Mouse (Mus musculus) Patski (cell line): ENCODE data around the gene Prpf38b. TPM values are rescaled to one million over a fixed set of nuclear protein-coding genes. Genes with fewer than 3 reads are reported as not detected.
"Not testable (repeated sequence)": the region's sequence is repeated elsewhere in the genome, so short reads cannot be mapped to it uniquely, and the experiment has no call there.

Source experiments
- ATAC-seq: fragments of 100-300 bp; one replicate; pipeline ENCODE4 v1.8.0; 2021
- CTCF ChIA-PET: fragments of 350-600 bp; sonication (Branson Sonifier 250); formaldehyde crosslinking; loops from one replicate; lab custom pipeline; 2022; ENCODE audit warnings: inconsistent platforms; lab: Charles Lee
- POLR2A ChIA-PET: fragments of 350-600 bp; sonication (Branson Sonifier 250); formaldehyde crosslinking; loops from one replicate; lab custom pipeline; 2022; ENCODE audit warnings: antibody characterized with exemption, inconsistent platforms; lab: Charles Lee
- DNase-seq: peaks from one replicate; pipeline ENCODE4 v3.0.0-alpha.2; 2011; ENCODE audit warnings: low read depth, low spot score
- H3K27me3 ChIP-seq: fragments of 371-371 bp; one replicate; pipeline ENCODE4 v1.5.1; 2021
- CTCF ChIP-seq: fragments of 100-300 bp; IDR thresholded peaks from one replicate; pipeline ENCODE4 v1.5.1; 2021
- in situ Hi-C: fragments of 300-500 bp; cut with MboI; formaldehyde crosslinking; loops from 3 replicates; pipeline ENCODE4 v1.11.1; 2018; ENCODE audit warnings: low pct_unique_long_range_greater_than_20kb, mixed read lengths
- polyA plus RNA-seq: library from polyadenylated mRNA; unstranded; gene quantifications from one replicate; pipeline ENCODE4 v1.2.3, GENCODE M21; 2021

Gene Prpf38b
- polyA plus RNA-seq, 1 experiment from 2014 or later, result 115 TPM

GRCm38 (mm10) chr3:108867449-108867848 is 44.1 kb downstream of the Prpf38b start:
- DNase-seq (no peak), ATAC-seq (no peak)
- in situ Hi-C loops, result no loop called here
- ChIA-PET POLR2A (no interaction called here), CTCF (interaction anchor here (1.2 to 2.4 kb wide), 3 partner anchors 11 to 16 kb away, joined by 3 to 8 read pairs (median 3); no protein-coding TSS in a partner anchor)
- TF ChIP-seq CTCF, result no peak
- H3K27me3 ChIP-seq, result no peaks in the 10 kb centered on the region

- CTCF ChIA-PET, result interaction anchor here (0.9 to 1.2 kb wide), 4 partner anchors 9 to 162 kb away, joined by 3 read pairs; partner anchors contain the start of gene Fam102b
- ATAC-seq (no peak), DNase-seq (no peak)
- POLR2A ChIA-PET, result interaction anchor here (0.6 to 0.9 kb wide), 2 partner anchors 10 to 182 kb away, joined by 3 read pairs; no protein-coding TSS in a partner anchor
- in situ Hi-C loops, result no loop called here
- no peaks in the 10 kb centered on the region for H3K27me3 ChIP-seq
- TF ChIP-seq CTCF, result no peak
These were observed 45.9 kb downstream of the Prpf38b start for GRCm38 (mm10) chr3:108865676-108866075.

DNA sequence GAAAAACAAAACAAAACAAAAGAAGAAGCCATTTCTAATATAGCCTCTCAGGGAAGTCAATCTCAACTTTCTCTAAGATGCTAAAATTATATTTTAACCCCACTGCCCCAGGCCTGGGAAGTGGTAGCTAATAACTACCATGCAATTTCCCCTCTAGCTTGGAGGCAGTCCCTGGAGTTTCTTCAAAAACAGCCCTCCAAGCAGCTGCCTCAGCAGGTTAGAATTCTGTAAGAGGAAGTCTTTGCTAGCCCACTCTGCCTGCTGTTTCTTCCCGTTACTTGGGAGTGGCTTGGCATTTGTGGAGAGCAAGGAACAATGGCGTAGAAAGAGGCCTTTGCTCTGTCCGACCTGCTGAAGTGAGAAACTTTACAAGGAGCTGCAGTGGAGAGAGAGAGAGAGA is 46.4 kb downstream of the Prpf38b start:
- ChIA-PET CTCF (interaction anchor here (0.9 to 3.2 kb wide), 7 partner anchors 9 to 162 kb away, joined by 3 to 10 read pairs (median 3); partner anchors contain the start of gene Fam102b), POLR2A (interaction anchor here (0.6 to 0.9 kb wide), 3 partner anchors 9 to 182 kb away, joined by 3 read pairs; no protein-coding TSS in a partner anchor)
- H3K27me3 ChIP-seq, result no peaks in the 10 kb centered on the region
- DNase-seq (no peak), ATAC-seq (no peak)
- no peak for TF ChIP-seq CTCF
- in situ Hi-C loops, result no loop called here

- POLR2A ChIA-PET, result interaction anchor here (0.7 kb wide), 1 partner anchor 56 kb away, joined by 4 read pairs; no protein-coding TSS in a partner anchor
- CTCF ChIA-PET, result interaction anchor here (3.2 kb wide), 1 partner anchor 11 kb away, joined by 10 read pairs; no protein-coding TSS in a partner anchor
- in situ Hi-C loops, result no loop called here
- peak; percentile 61 for DNase-seq
- H3K27me3 ChIP-seq, result no peaks in the 10 kb centered on the region
- peak; percentile 10 for ATAC-seq
- no peak for TF ChIP-seq CTCF
These were observed 48.4 kb downstream of the Prpf38b start for GRCm38 (mm10) chr3:108863091-108863490.

- H3K27me3 ChIP-seq, in situ Hi-C loops, ATAC-seq, DNase-seq: not testable (repeated sequence)
- ChIA-PET CTCF (interaction anchor here (0.9 to 3.2 kb wide), 3 partner anchors 12 to 49 kb away, joined by 3 to 10 read pairs (median 4); partner anchors contain the start of gene Prpf38b), POLR2A (interaction anchor here (1.1 kb wide), 1 partner anchor 17 kb away, joined by 3 read pairs; no protein-coding TSS in a partner anchor)
These were observed 49.2 kb downstream of the Prpf38b start for GRCm38 (mm10) chr3:108862282-108862681.

DNA sequence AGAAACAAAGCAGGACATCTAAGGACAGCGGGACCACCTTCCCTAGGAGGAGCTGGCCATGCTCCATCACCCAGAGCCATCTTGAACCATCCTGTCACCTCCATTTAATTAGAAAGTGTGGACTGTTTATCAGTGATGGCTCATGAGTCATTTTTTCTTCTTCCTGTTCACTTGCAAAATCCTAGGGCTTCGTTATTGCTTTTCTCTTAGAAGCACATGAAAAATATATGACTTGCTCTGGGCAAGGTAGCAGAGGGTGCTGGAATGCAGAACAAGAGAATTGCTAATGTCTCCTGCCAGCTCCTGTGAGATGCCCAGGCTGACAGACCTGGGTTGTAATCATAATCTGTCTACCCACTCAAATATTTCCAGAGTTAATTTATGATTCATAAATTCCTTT is 50.7 kb downstream of the Prpf38b start:
- ChIA-PET CTCF (interaction anchor here (0.7 to 3.5 kb wide), 4 partner anchors 12 to 100 kb away, joined by 3 to 12 read pairs (median 4); partner anchors contain the start of gene Stxbp3), POLR2A (no interaction called here)
- DNase-seq, result peak; percentile 30
- ATAC-seq, result no peak
- TF ChIP-seq CTCF, result no peak
- in situ Hi-C loops, result no loop called here
- H3K27me3 ChIP-seq, result no peaks in the 10 kb centered on the region

GRCm38 (mm10) chr3:108858231-108858770 is 53.2 kb downstream of the Prpf38b start:
- in situ Hi-C loops, result no loop called here
- CTCF ChIA-PET, result interaction anchor here (0.7 to 3.5 kb wide), 6 partner anchors 13 to 53 kb away, joined by 3 to 12 read pairs (median 3); partner anchors contain the start of genes Prpf38b and Stxbp3
- DNase-seq (peak; percentile 90), ATAC-seq (peak; percentile 77)
- TF ChIP-seq CTCF, result peak; percentile 49
- POLR2A ChIA-PET, result interaction anchor here (0.6 to 2.1 kb wide), 4 partner anchors 18 to 53 kb away, joined by 3 to 7 read pairs (median 6); partner anchors contain the start of gene Prpf38b
- no peaks in the 10 kb centered on the region for H3K27me3 ChIP-seq

- ChIA-PET POLR2A (interaction anchor here (0.6 to 2.1 kb wide), 4 partner anchors 42 to 53 kb away, joined by 3 to 7 read pairs (median 6); partner anchors contain the start of gene Prpf38b), CTCF (interaction anchor here (1.4 to 2.4 kb wide), 5 partner anchors 13 to 53 kb away, joined by 3 to 12 read pairs (median 5); partner anchors contain the start of genes Prpf38b and Stxbp3)
- no peak for ATAC-seq
- H3K27me3 ChIP-seq, result no peaks in the 10 kb centered on the region
- TF ChIP-seq CTCF, result no peak
- no peak for DNase-seq
- in situ Hi-C loops, result no loop called here
These were observed 53.8 kb downstream of the Prpf38b start for GRCm38 (mm10) chr3:108857714-108858113.

GRCm38 (mm10) chr3:108857124-108857470 is 54.4 kb downstream of the Prpf38b start:
- H3K27me3 ChIP-seq, result no peaks in the 10 kb centered on the region
- in situ Hi-C loops, result no loop called here
- ChIA-PET CTCF (interaction anchor here (0.8 to 2.4 kb wide), 9 partner anchors 11 to 228 kb away, joined by 3 to 12 read pairs (median 3); partner anchors contain the start of genes Prpf38b and Stxbp3), POLR2A (interaction anchor here (0.9 to 2.1 kb wide), 3 partner anchors 51 to 54 kb away, joined by 3 to 7 read pairs (median 4); partner anchors contain the start of gene Prpf38b)
- ATAC-seq (no peak), DNase-seq (no peak)
- TF ChIP-seq CTCF, result no peak

DNA sequence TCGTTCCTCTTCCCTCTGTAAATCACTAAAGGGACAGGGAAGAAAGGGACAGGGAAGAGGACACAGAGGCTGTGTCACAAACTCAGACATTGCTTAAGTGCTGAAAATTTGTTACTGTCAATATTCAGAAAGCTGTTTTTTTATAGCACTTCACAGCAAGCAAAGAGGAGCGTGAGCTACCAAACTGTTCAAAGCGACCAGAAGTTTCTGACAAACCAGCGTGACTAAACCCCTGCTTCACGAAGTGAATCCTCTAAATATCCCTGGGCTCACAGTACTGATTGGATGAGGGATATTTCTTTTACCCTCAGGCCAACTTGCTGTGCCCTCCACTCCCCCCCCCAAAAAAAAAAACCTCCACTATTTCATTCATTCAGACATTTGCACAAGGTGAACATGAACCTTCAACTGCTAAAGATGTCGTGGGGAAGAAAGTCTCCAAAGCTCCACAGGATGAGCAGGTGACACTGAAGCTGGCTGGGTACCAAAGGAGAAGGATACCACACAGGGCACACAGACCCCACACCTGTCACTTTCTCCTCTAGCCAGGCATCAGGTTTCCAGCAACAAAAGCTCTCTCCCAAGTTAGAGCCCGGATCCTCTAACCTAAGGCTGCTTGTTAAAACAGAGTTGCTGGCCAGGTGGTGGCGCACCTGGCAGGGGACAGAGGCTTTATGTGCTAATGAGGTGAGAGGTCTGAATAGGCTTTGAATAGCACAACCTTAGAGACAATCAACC is 55.0 kb downstream of the Prpf38b start:
- TF ChIP-seq CTCF, result peak; percentile 60
- POLR2A ChIA-PET, result interaction anchor here (0.9 to 1.4 kb wide), 5 partner anchors 9 to 58 kb away, joined by 3 to 7 read pairs (median 4); partner anchors contain the start of gene Stxbp3
- in situ Hi-C loops, result no loop called here
- peak; percentile 67 for DNase-seq
- no peak for ATAC-seq
- CTCF ChIA-PET, result interaction anchor here (0.8 to 2.4 kb wide), 12 partner anchors 11 to 229 kb away, joined by 3 to 12 read pairs (median 3); partner anchors contain the start of genes Prpf38b and Stxbp3
- H3K27me3 ChIP-seq, result no peaks in the 10 kb centered on the region
